Mouse (Mus musculus): ENCODE measurements at regions not wholly inside any gene's neighbourhood (a gene's known extent, or its start where the extent isn't known, plus 50 kb on each side); places are given as distances from the start of the nearest gene placed in this dataset.

GRCm38 (mm10) chr10:120599551-120599950 is 123.3 kb upstream of the Hmga2 start:
- 46% methylated on average over 6 of the region's 6 CpGs for WGBS
- H3K9ac ChIP-seq = no peak overlapping the region
- H3K9me3 ChIP-seq = no peaks in the 10 kb centered on the region
- H3K27ac ChIP-seq = no peak overlapping the region
- H3K36me3 ChIP-seq = no peaks in the 10 kb centered on the region; the same call in 1 of the 2 replicates
- no peak overlapping the region for H3K4me3 ChIP-seq (replicated peaks)
- H3K27me3 ChIP-seq (replicated peaks) = no peaks in the 10 kb centered on the region
- H3K4me1 ChIP-seq (replicated peaks) = no peaks in the 10 kb centered on the region
- ATAC-seq = no peak
- no peak overlapping the region for H3K4me2 ChIP-seq (replicated peaks)

- Histone ChIP-seq H3K4me3 (replicated peaks) (no peak overlapping the region), H3K27me3 (replicated peaks) (no peaks in the 10 kb centered on the region), H3K4me1 (replicated peaks) (no peaks in the 10 kb centered on the region), H3K27ac (no peak overlapping the region), H3K4me2 (replicated peaks) (no peak overlapping the region), H3K36me3 (no peaks in the 10 kb centered on the region; the same call in 1 of the 2 replicates), H3K9me3 (no peaks in the 10 kb centered on the region), H3K9ac (no peak overlapping the region)
- no peak for ATAC-seq
- 45% methylated on average over 9 of the region's 9 CpGs for WGBS
Measured at GRCm38 (mm10) chr10:120597320-120597887, 121.1 kb upstream of the Hmga2 start.

GRCm38 (mm10) chr10:120595145-120595544 is 118.9 kb upstream of the Hmga2 start:
- no peak overlapping the region for H3K9ac ChIP-seq
- H3K4me3 ChIP-seq (replicated peaks) = no peak overlapping the region
- H3K27me3 ChIP-seq (replicated peaks) = no peaks in the 10 kb centered on the region
- no peak for ATAC-seq
- WGBS = 90% methylated on average over 3 of the region's 3 CpGs
- no peak overlapping the region for H3K4me2 ChIP-seq (replicated peaks)
- H3K27ac ChIP-seq = no peak overlapping the region
- H3K9me3 ChIP-seq = no peaks in the 10 kb centered on the region
- no peaks in the 10 kb centered on the region; the same call in 1 of the 2 replicates for H3K36me3 ChIP-seq
- no peaks in the 10 kb centered on the region for H3K4me1 ChIP-seq (replicated peaks)

GRCm38 (mm10) chr10:120593876-120594275 is 117.6 kb upstream of the Hmga2 start:
- H3K27me3 ChIP-seq (replicated peaks) = no peaks in the 10 kb centered on the region
- H3K4me1 ChIP-seq (replicated peaks) = no peaks in the 10 kb centered on the region
- H3K9ac ChIP-seq = no peak overlapping the region
- ATAC-seq = no peak
- no peaks in the 10 kb centered on the region; the same call in 1 of the 2 replicates for H3K36me3 ChIP-seq
- H3K27ac ChIP-seq = no peak overlapping the region
- H3K4me3 ChIP-seq (replicated peaks) = no peak overlapping the region
- no peaks in the 10 kb centered on the region for H3K9me3 ChIP-seq
- no peak overlapping the region for H3K4me2 ChIP-seq (replicated peaks)

GRCm38 (mm10) chr10:120589659-120590058 is 113.4 kb upstream of the Hmga2 start:
- no peak overlapping the region for H3K4me3 ChIP-seq (replicated peaks)
- H3K9ac ChIP-seq = no peak overlapping the region
- no peaks in the 10 kb centered on the region for H3K9me3 ChIP-seq
- no peak overlapping the region for H3K4me2 ChIP-seq (replicated peaks)
- no peak overlapping the region for H3K27ac ChIP-seq
- 44% methylated on average over 2 of the region's 2 CpGs for WGBS
- no peaks in the 10 kb centered on the region for H3K36me3 ChIP-seq
- no peak for ATAC-seq
- no peaks in the 10 kb centered on the region for H3K27me3 ChIP-seq (replicated peaks)
- no peaks in the 10 kb centered on the region for H3K4me1 ChIP-seq (replicated peaks)

GRCm38 (mm10) chr10:120587854-120588633 is 111.8 kb upstream of the Hmga2 start:
- WGBS = 69% methylated on average over 8 of the region's 8 CpGs
- no peak overlapping the region for H3K27ac ChIP-seq
- no peaks in the 10 kb centered on the region for H3K4me1 ChIP-seq (replicated peaks)
- no peak overlapping the region for H3K9ac ChIP-seq
- H3K4me3 ChIP-seq (replicated peaks) = no peak overlapping the region
- ATAC-seq = no peak
- H3K36me3 ChIP-seq = no peaks in the 10 kb centered on the region
- no peak overlapping the region for H3K4me2 ChIP-seq (replicated peaks)
- no peaks in the 10 kb centered on the region for H3K27me3 ChIP-seq (replicated peaks)
- no peaks in the 10 kb centered on the region for H3K9me3 ChIP-seq

GRCm38 (mm10) chr10:120587179-120587578 is 110.9 kb upstream of the Hmga2 start:
- Histone ChIP-seq H3K4me3 (replicated peaks) (no peak overlapping the region), H3K4me2 (replicated peaks) (no peak overlapping the region), H3K27me3 (replicated peaks) (no peaks in the 10 kb centered on the region), H3K9me3 (no peaks in the 10 kb centered on the region), H3K36me3 (no peaks in the 10 kb centered on the region), H3K9ac (no peak overlapping the region), H3K27ac (no peak overlapping the region), H3K4me1 (replicated peaks) (no peaks in the 10 kb centered on the region; the same call in 1 of the 2 replicates)
- 73% methylated on average over 3 of the region's 3 CpGs for WGBS
- no peak for ATAC-seq

- Histone ChIP-seq H3K9me3 (no peaks in the 10 kb centered on the region), H3K4me3 (replicated peaks) (no peak overlapping the region), H3K27ac (no peak overlapping the region), H3K9ac (no peak overlapping the region), H3K27me3 (replicated peaks) (no peaks in the 10 kb centered on the region), H3K4me2 (replicated peaks) (no peak overlapping the region), H3K36me3 (no peaks in the 10 kb centered on the region), H3K4me1 (replicated peaks) (no peaks in the 10 kb centered on the region; the same call in 1 of the 2 replicates)
- no peak for ATAC-seq
- 25% methylated on average over 7 of the region's 7 CpGs for WGBS
Measured at GRCm38 (mm10) chr10:120582497-120582896, 106.2 kb upstream of the Hmga2 start.

GRCm38 (mm10) chr10:120581547-120581946 is 105.3 kb upstream of the Hmga2 start:
- no peak overlapping the region for H3K9ac ChIP-seq
- ATAC-seq = peak; percentile 89

GRCm38 (mm10) chr10:120576886-120577285 is 100.6 kb upstream of the Hmga2 start:
- H3K27me3 ChIP-seq (replicated peaks) = no peaks in the 10 kb centered on the region
- H3K4me1 ChIP-seq (replicated peaks) = no peaks in the 10 kb centered on the region
- no peak overlapping the region for H3K27ac ChIP-seq
- no peak overlapping the region for H3K4me3 ChIP-seq (replicated peaks)
- 64% methylated on average over 5 of the region's 5 CpGs for WGBS
- no peak overlapping the region for H3K4me2 ChIP-seq (replicated peaks)
- H3K9ac ChIP-seq = no peak overlapping the region
- H3K36me3 ChIP-seq = no peaks in the 10 kb centered on the region
- H3K9me3 ChIP-seq = no peaks in the 10 kb centered on the region
- no peak for ATAC-seq

More at GRCm38 (mm10) chr10:120581547-120581946, 105.3 kb upstream of the Hmga2 start:
- no peaks in the 10 kb centered on the region for H3K9me3 ChIP-seq
- H3K36me3 ChIP-seq = no peaks in the 10 kb centered on the region
- H3K27ac ChIP-seq = no peak overlapping the region
- 65% methylated on average over 6 of the region's 6 CpGs for WGBS
- H3K4me3 ChIP-seq (replicated peaks) = no peak overlapping the region
- no peak overlapping the region for H3K4me2 ChIP-seq (replicated peaks)
- H3K4me1 ChIP-seq (replicated peaks) = no peaks in the 10 kb centered on the region; the same call in 1 of the 2 replicates
- H3K27me3 ChIP-seq (replicated peaks) = no peaks in the 10 kb centered on the region

GRCm38 (mm10) chr10:120576148-120576547 is 99.9 kb upstream of the Hmga2 start:
- H3K9me3 ChIP-seq = no peaks in the 10 kb centered on the region
- H3K4me1 ChIP-seq (replicated peaks) = no peaks in the 10 kb centered on the region; the same call in 1 of the 2 replicates
- no peak overlapping the region for H3K4me3 ChIP-seq (replicated peaks)
- H3K9ac ChIP-seq = no peak overlapping the region
- H3K27ac ChIP-seq = no peak overlapping the region
- 37% methylated on average over 4 of the region's 4 CpGs for WGBS
- H3K27me3 ChIP-seq (replicated peaks) = no peaks in the 10 kb centered on the region
- no peak for ATAC-seq
- H3K36me3 ChIP-seq = no peaks in the 10 kb centered on the region
- H3K4me2 ChIP-seq (replicated peaks) = no peak overlapping the region

GRCm38 (mm10) chr10:120571340-120571739 is 95.1 kb upstream of the Hmga2 start:
- H3K27me3 ChIP-seq (replicated peaks) = no peaks in the 10 kb centered on the region
- no peaks in the 10 kb centered on the region; the same call in 1 of the 2 replicates for H3K4me1 ChIP-seq (replicated peaks)
- no peaks in the 10 kb centered on the region for H3K36me3 ChIP-seq
- ATAC-seq = no peak
- no peak overlapping the region for H3K27ac ChIP-seq
- H3K4me3 ChIP-seq (replicated peaks) = no peak overlapping the region
- no peak overlapping the region for H3K9ac ChIP-seq
- H3K4me2 ChIP-seq (replicated peaks) = no peak overlapping the region
- no peaks in the 10 kb centered on the region for H3K9me3 ChIP-seq
- WGBS = 9% methylated on average over 6 of the region's 6 CpGs

- no peaks in the 10 kb centered on the region for H3K27me3 ChIP-seq (replicated peaks)
- no peaks in the 10 kb centered on the region for H3K9me3 ChIP-seq
- WGBS = 96% methylated on average over 4 of the region's 4 CpGs
Measured at GRCm38 (mm10) chr10:120565992-120566391, 89.7 kb upstream of the Hmga2 start.

More at GRCm38 (mm10) chr10:120565992-120566391, 89.7 kb upstream of the Hmga2 start:
- Histone ChIP-seq H3K4me2 (replicated peaks) (no peak overlapping the region), H3K9ac (no peak overlapping the region), H3K4me1 (replicated peaks) (peaks cover 7% of the 10 kb centered on the region), H3K36me3 (no peaks in the 10 kb centered on the region), H3K4me3 (replicated peaks) (no peak overlapping the region), H3K27ac (no peak overlapping the region)
- no peak for ATAC-seq
